8 mouse cellular contexts compared by ENCODE assay signal in the genomic region with DNA sequence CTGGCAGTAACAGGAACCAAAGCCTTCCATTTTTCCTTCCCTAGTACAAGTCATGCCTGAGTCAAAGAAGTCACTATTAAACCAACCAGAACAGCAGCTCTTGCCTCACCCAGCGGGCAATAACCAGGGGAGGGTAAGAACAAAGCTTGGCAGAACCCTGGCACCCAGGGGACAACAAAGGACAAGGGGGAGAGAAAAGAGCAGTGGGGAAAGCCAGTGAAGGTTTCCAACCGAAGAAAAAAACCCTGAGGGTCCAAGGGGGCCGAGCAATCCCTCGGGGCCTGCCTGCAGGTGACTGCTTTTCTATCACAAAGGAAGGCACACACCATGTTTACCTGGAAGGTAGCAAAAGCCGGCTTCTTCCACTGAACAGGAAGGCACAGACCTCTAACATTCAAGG. TPM values are rescaled to one million over a fixed set of nuclear protein-coding genes. Genes with fewer than 3 reads are reported as not detected.
A peak's percentile ranks its signal among the peaks of the same experiment; 100 is the strongest.
DNase-seq lines count a peak whose midpoint lies in the region; ATAC-seq and TF ChIP-seq lines count a peak whose summit lies in the region.

No protein-coding gene starts in this region.

- no peak for ATAC-seq in kidney, embryonic 14.5 days (ENCODE audit: low FRiP score, low TSS enrichment)
- ATAC-seq in intestine, embryonic 15.5 days: no peak
- ATAC-seq in midbrain, embryonic 14.5 days (ENCODE audit: low FRiP score, low TSS enrichment): no peak

- no peaks in the 10 kb centered on the region for H3K9me3 ChIP-seq in kidney, embryonic 14.5 days (ENCODE audit: control insufficient read depth, low read length)
- H3K9me3 ChIP-seq in intestine, embryonic 15.5 days: no peaks in the 10 kb centered on the region
- no peaks in the 10 kb centered on the region for H3K9me3 ChIP-seq in midbrain, embryonic 14.5 days (ENCODE audit: control insufficient read depth, low read length)

- peak overlapping the region; percentile 86 for H3K4me2 ChIP-seq in kidney, embryonic 14.5 days (replicated peaks; ENCODE audit: low read depth, low read length)
- H3K4me2 ChIP-seq in intestine, embryonic 15.5 days (replicated peaks): peak overlapping the region; percentile 87
- peak overlapping the region; percentile 92 for H3K4me2 ChIP-seq in midbrain, embryonic 14.5 days (ENCODE audit: low read length)

- TF ChIP-seq CTCF in embryonic fibroblast, embryonic 13.5 days (IDR thresholded peaks at IDR 0.05; ENCODE audit: borderline replicate concordance, insufficient read depth, low read length): no peak

- peak overlapping the region; percentile 86 for H3K4me3 ChIP-seq in kidney, embryonic 14.5 days (ENCODE audit: low read length)
- peak overlapping the region; percentile 57 for H3K4me3 ChIP-seq in embryonic fibroblast, embryonic 13.5 days (ENCODE audit: insufficient read depth, low read length)
- peak overlapping the region; percentile 83 for H3K4me3 ChIP-seq in intestine, embryonic 15.5 days (replicated peaks)
- H3K4me3 ChIP-seq in midbrain, embryonic 14.5 days (replicated peaks; ENCODE audit: low read depth, low read length): peak overlapping the region; percentile 85

- H3K9ac ChIP-seq in kidney, embryonic 14.5 days (ENCODE audit: low read depth, low read length): peak overlapping the region; percentile 90; the same call in 1 of the 2 replicates
- peak overlapping the region; percentile 90 for H3K9ac ChIP-seq in intestine, embryonic 15.5 days
- H3K9ac ChIP-seq in midbrain, embryonic 14.5 days (replicated peaks; ENCODE audit: low read length): peak overlapping the region; percentile 79; the same call in 1 of the 2 replicates

- 53% methylated on average over 5 of the region's 5 CpGs for WGBS in kidney, embryonic 14.5 days
- WGBS in intestine, embryonic 15.5 days: 55% methylated on average over 5 of the region's 5 CpGs
- WGBS in midbrain, embryonic 14.5 days: 45% methylated on average over 5 of the region's 5 CpGs

- H3K27ac ChIP-seq in kidney, embryonic 14.5 days (ENCODE audit: low read depth, low read length): no peak overlapping the region
- H3K27ac ChIP-seq in embryonic fibroblast, embryonic 13.5 days (ENCODE audit: insufficient read depth, low read length): no peak overlapping the region
- peak overlapping the region; percentile 71; the same call in 1 of the 2 replicates for H3K27ac ChIP-seq in intestine, embryonic 15.5 days
- no peak overlapping the region for H3K27ac ChIP-seq in midbrain, embryonic 14.5 days (replicated peaks; ENCODE audit: low read depth, low read length)

- H3K27me3 ChIP-seq in kidney, embryonic 14.5 days (ENCODE audit: control insufficient read depth, insufficient read depth, low read length): no peaks in the 10 kb centered on the region
- H3K27me3 ChIP-seq in intestine, embryonic 15.5 days (replicated peaks): no peaks in the 10 kb centered on the region
- no peaks in the 10 kb centered on the region for H3K27me3 ChIP-seq in midbrain, embryonic 14.5 days (ENCODE audit: control insufficient read depth, insufficient read depth, low read length)

- no peak for DNase-seq in kidney, postnatal 10 days
- no peak for DNase-seq in midbrain, embryonic 14.5 days
- no peak for DNase-seq in frontal cortex, postnatal 36 days (ENCODE audit: low spot score in 2 of 2)
- no peak for DNase-seq in layer of hippocampus, adult 18-20 months (ENCODE audit: low spot score in 2 of 2)
- no peak for DNase-seq in cerebellum, postnatal 14 days

- no peaks in the 10 kb centered on the region for H3K36me3 ChIP-seq in kidney, embryonic 14.5 days (ENCODE audit: control insufficient read depth, insufficient read depth, low read length)
- no peaks in the 10 kb centered on the region for H3K36me3 ChIP-seq in intestine, embryonic 15.5 days
- H3K36me3 ChIP-seq in midbrain, embryonic 14.5 days (ENCODE audit: control insufficient read depth, insufficient read depth, low read length): no peaks in the 10 kb centered on the region

- TF ChIP-seq POLR2A in embryonic fibroblast, embryonic 13.5 days (IDR thresholded peaks at IDR 0.05; ENCODE audit: low read depth, low read length): no peak

- peaks cover 28% of the 10 kb centered on the region for H3K4me1 ChIP-seq in kidney, embryonic 14.5 days (ENCODE audit: control insufficient read depth, insufficient read depth, low read length)
- peaks cover 5% of the 10 kb centered on the region; the same call in 1 of the 2 replicates for H3K4me1 ChIP-seq in embryonic fibroblast, embryonic 13.5 days (ENCODE audit: control insufficient read depth, insufficient read depth, low read length)
- H3K4me1 ChIP-seq in intestine, embryonic 15.5 days (replicated peaks): peaks cover 21% of the 10 kb centered on the region
- peaks cover 17% of the 10 kb centered on the region for H3K4me1 ChIP-seq in midbrain, embryonic 14.5 days (ENCODE audit: control insufficient read depth, insufficient read depth, low read length)

RNA-seq across cellular contexts. Expression of gene Cyth1, which starts 1.7 kb away (rescaled TPM):
- polyA plus RNA-seq in kidney, embryonic 14.5 days (2014; fragmentation: Nextera tagmentation; extraction: Ambion mirVana): 11.4 and 12.4 TPM in 2 replicates
- 11.8 and 12.6 TPM in 2 replicates for polyA plus RNA-seq in embryonic fibroblast, embryonic 13.5 days (2011; ENCODE audit: insufficient read length, low read depth, missing spikeins)
- 11.6 and 12.1 TPM in 2 replicates for polyA plus RNA-seq in intestine, embryonic 15.5 days (2015; fragmentation: Nextera tagmentation; extraction: Ambion mirVana)
- 23.3 and 33.3 TPM in 2 replicates for polyA plus RNA-seq in midbrain, embryonic 14.5 days (2014; fragmentation: Nextera tagmentation; extraction: Ambion mirVana)
- 10 to 100 TPM; 88.0 to 91.7 TPM for total RNA-seq in layer of hippocampus, adult 18-20 months (2021)

RNA-seq across cellular contexts. Expression of gene Usp36, which starts 43.3 kb away (rescaled TPM):
- polyA plus RNA-seq in kidney, embryonic 14.5 days (2014; fragmentation: Nextera tagmentation; extraction: Ambion mirVana): 12.2 and 18.1 TPM in 2 replicates
- polyA plus RNA-seq in embryonic fibroblast, embryonic 13.5 days (2011; ENCODE audit: insufficient read length, low read depth, missing spikeins): 19.4 and 21.6 TPM in 2 replicates
- 16.8 and 19.7 TPM in 2 replicates for polyA plus RNA-seq in intestine, embryonic 15.5 days (2015; fragmentation: Nextera tagmentation; extraction: Ambion mirVana)
- 11.7 and 13.4 TPM in 2 replicates for polyA plus RNA-seq in midbrain, embryonic 14.5 days (2014; fragmentation: Nextera tagmentation; extraction: Ambion mirVana)
- total RNA-seq in layer of hippocampus, adult 18-20 months (2021): 10 to 100 TPM; 25.7 to 28.3 TPM
